Mouse (Mus musculus) adrenal gland, adult (tissue): ENCODE data around the gene Prox1.

ENCODE experiments used
- DNase-seq, 2 experiments: peaks; one replicate each; pipeline ENCODE4 v3.0.0; 2022 to 2023; ENCODE audit warnings: low spot score in 1 of 2; ENCODE audit not compliant: inconsistent age in 2 of 2

Gene Prox1

GRCm38 (mm10) chr1:190148661-190149232 lies 21.8 kb downstream of the Prox1 start:
- DNase-seq = peak in 1 of 2 experiments; percentile 50

- DNase-seq = peak in 1 of 2 experiments; percentile 47
Observed at GRCm38 (mm10) chr1:190147816-190148215, 22.7 kb downstream of the Prox1 start.

- DNase-seq = peak in 1 of 2 experiments; percentile 34
Observed at GRCm38 (mm10) chr1:190144416-190144815, 26.1 kb downstream of the Prox1 start.

- no peak for DNase-seq
Observed at GRCm38 (mm10) chr1:190143593-190143992, 26.9 kb downstream of the Prox1 start.

- no peak for DNase-seq
Observed at GRCm38 (mm10) chr1:190142584-190142983, 27.9 kb downstream of the Prox1 start.

- DNase-seq = no peak
Observed at GRCm38 (mm10) chr1:190140519-190140918, 30.0 kb downstream of the Prox1 start.

- DNase-seq = no peak
Observed at GRCm38 (mm10) chr1:190139711-190140405, 30.7 kb downstream of the Prox1 start.

- peak in 1 of 2 experiments; percentile 56 for DNase-seq
Observed at GRCm38 (mm10) chr1:190137943-190138342, 32.6 kb downstream of the Prox1 start.

GRCm38 (mm10) chr1:190132897-190133296 lies 37.6 kb downstream of the Prox1 start:
- peak in 1 of 2 experiments; percentile 55 for DNase-seq

GRCm38 (mm10) chr1:190130888-190131287 lies 39.6 kb downstream of the Prox1 start:
- peak in 1 of 2 experiments; percentile 72 for DNase-seq

- DNase-seq = no peak
Observed at GRCm38 (mm10) chr1:190129553-190129952, 41.0 kb downstream of the Prox1 start.

GRCm38 (mm10) chr1:190128674-190129322 lies 41.7 kb downstream of the Prox1 start:
- peak in 1 of 2 experiments; percentile 75 for DNase-seq

GRCm38 (mm10) chr1:190127878-190128277 lies 42.6 kb downstream of the Prox1 start:
- peak; percentile 86 to 93 for DNase-seq

- DNase-seq = peak; percentile 70 to 85
Observed at GRCm38 (mm10) chr1:190127163-190127795, 43.2 kb downstream of the Prox1 start.

- no peak for DNase-seq
Observed at GRCm38 (mm10) chr1:190124961-190125739, 45.4 kb downstream of the Prox1 start.

GRCm38 (mm10) chr1:190123404-190123803 lies 47.1 kb downstream of the Prox1 start:
- no peak for DNase-seq

- no peak for DNase-seq
Observed at GRCm38 (mm10) chr1:190115985-190116384, 54.5 kb downstream of the Prox1 start.

- peak in 1 of 2 experiments; percentile 55 for DNase-seq
Observed at GRCm38 (mm10) chr1:190111741-190112140, 58.8 kb downstream of the Prox1 start.

GRCm38 (mm10) chr1:190107587-190107986 lies 62.9 kb downstream of the Prox1 start:
- DNase-seq = no peak

GRCm38 (mm10) chr1:190106674-190107420 lies 63.7 kb downstream of the Prox1 start:
- DNase-seq = no peak
